Comparison of ENCODE assay signal across 21 mouse cellular contexts in the genomic region with DNA sequence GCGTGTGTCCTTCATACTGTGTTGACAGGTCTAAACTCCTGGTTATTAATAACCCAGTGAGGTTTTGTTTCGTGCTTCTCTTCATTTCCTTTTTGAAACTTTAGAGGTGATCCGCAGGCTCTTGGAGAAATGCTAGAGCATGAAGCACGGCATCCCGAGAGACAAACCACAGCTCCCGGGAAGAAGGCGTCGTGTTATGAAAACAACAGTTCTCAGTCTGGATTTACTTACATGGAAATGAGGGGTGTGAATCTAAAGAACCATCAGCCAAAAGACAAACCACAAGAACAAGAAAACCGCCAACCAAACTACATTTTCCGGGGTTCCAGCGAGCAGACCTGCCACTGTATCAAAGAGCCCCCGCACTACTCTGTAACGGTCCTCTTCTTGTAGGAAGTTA.
"Had no signal": no experiment of that assay in that cellular context is flagged by ENCODE, and none has a peak within 500 bp of the region (broad histone marks: within the 10 kb centered on the region; RNA-seq: fewer than 3 reads in every experiment).

No protein-coding gene starts in this region.

- H3K4me2 ChIP-seq: lung, embryonic 14.5 days; midbrain, embryonic 11.5 days; midbrain, embryonic 13.5 days; midbrain, embryonic 15.5 days; neural tube, embryonic 13.5 days; neural tube, embryonic 15.5 days had no signal

- H3K9me3 ChIP-seq: midbrain, embryonic 13.5 days; midbrain, embryonic 15.5 days; neural tube, embryonic 13.5 days; neural tube, embryonic 15.5 days had no signal

- H3K36me3 ChIP-seq: midbrain, embryonic 13.5 days; midbrain, embryonic 15.5 days; neural tube, embryonic 13.5 days; neural tube, embryonic 15.5 days had no signal

- H3K27ac ChIP-seq: liver, embryonic 14.5 days; macrophage; midbrain, embryonic 13.5 days; midbrain, embryonic 15.5 days; neural tube, embryonic 13.5 days; neural tube, embryonic 15.5 days had no signal

- DNase-seq: lung, adult 18-20 months; lung, embryonic 14.5 days; lung, postnatal 10 days; lung, postnatal 36 days; retina, postnatal 1 day; right cerebral cortex, adult 18-20 months; right cerebral cortex, postnatal 25 days; right cerebral cortex, postnatal 4 days; spleen, adult 18-20 months; thymus, adult 2 months; thymus, postnatal 14 days; thymus, postnatal 4 days had no signal

- H3K4me1 ChIP-seq: megakaryocyte, embryonic 14.5 days; midbrain, embryonic 13.5 days; midbrain, embryonic 15.5 days; neural tube, embryonic 13.5 days; neural tube, embryonic 15.5 days had no signal

- H3K4me3 ChIP-seq: megakaryocyte, embryonic 14.5 days; midbrain, embryonic 13.5 days; midbrain, embryonic 15.5 days; myocyte; neural tube, embryonic 13.5 days; neural tube, embryonic 15.5 days had no signal

- H3K9ac ChIP-seq: liver, embryonic 14.5 days; lung, embryonic 14.5 days; midbrain, embryonic 13.5 days; midbrain, embryonic 15.5 days; neural tube, embryonic 13.5 days; neural tube, embryonic 15.5 days had no signal

- H3K27me3 ChIP-seq: megakaryocyte, embryonic 14.5 days; midbrain, embryonic 13.5 days; midbrain, embryonic 15.5 days; neural tube, embryonic 13.5 days; neural tube, embryonic 15.5 days had no signal
